Mouse (Mus musculus) midbrain, postnatal 0 days (tissue): ENCODE measurements around the gene Bcam. TPM values are rescaled to one million over a fixed set of nuclear protein-coding genes. Genes with fewer than 3 reads are reported as not detected.

Experiments
- ATAC-seq: fragments of 200-750 bp; cut with Nextera tagmentation; 2 replicates; pipeline ENCODE4 v1.8.0; 2017; ENCODE audit warnings: moderate number of reproducible peaks, mild to moderate bottlenecking, moderate TSS enrichment, moderate library complexity; ENCODE audit not compliant: low FRiP score
- DNase-seq: peaks from one replicate; pipeline ENCODE4 v3.0.0-alpha.2; 2015; ENCODE audit warnings: low spot score
- H3K27ac ChIP-seq: fragments of 300-500 bp; sonication (generic); 2 replicates; pipeline ENCODE4 v1.5.1; 2014; ENCODE audit warnings: low read depth, mild to moderate bottlenecking, low read length, mixed read lengths
- H3K27me3 ChIP-seq: fragments of 300-500 bp; sonication (generic); 2 replicates; pipeline ENCODE4 v1.6.1; 2014; ENCODE audit warnings: low read length, control low read depth, mixed read lengths; ENCODE audit not compliant: insufficient read depth
- H3K36me3 ChIP-seq: fragments of 300-500 bp; sonication (generic); 2 replicates; pipeline ENCODE4 v1.6.1; 2014; ENCODE audit warnings: low read length, control low read depth, mixed read lengths; ENCODE audit not compliant: insufficient read depth
- H3K4me1 ChIP-seq: fragments of 300-500 bp; sonication (generic); 2 replicates; pipeline ENCODE4 v1.6.1; 2014; ENCODE audit warnings: mild to moderate bottlenecking, control low read depth, antibody characterized with exemption, low read length, mixed read lengths; ENCODE audit not compliant: insufficient read depth
- H3K4me2 ChIP-seq: fragments of 300-500 bp; sonication (generic); 2 replicates; pipeline ENCODE4 v1.6.1; 2014; ENCODE audit warnings: low read depth, mild to moderate bottlenecking, low read length, mixed read lengths; ENCODE audit not compliant: poor library complexity, severe bottlenecking
- H3K4me3 ChIP-seq: fragments of 300-500 bp; sonication (generic); 2 replicates; pipeline ENCODE4 v1.5.1; 2014; ENCODE audit warnings: low read depth, mild to moderate bottlenecking, low read length, moderate library complexity
- H3K9ac ChIP-seq: fragments of 300-500 bp; sonication (generic); replicated peaks from 2 replicates; pipeline ENCODE4 v1.6.1; 2014; ENCODE audit warnings: mild to moderate bottlenecking, low read length, moderate library complexity, mixed read lengths; ENCODE audit not compliant: poor library complexity, severe bottlenecking
- H3K9me3 ChIP-seq: fragments of 300-500 bp; sonication (generic); 2 replicates; pipeline ENCODE4 v1.6.1; 2016; ENCODE audit warnings: low read length, control low read depth
- CTCF ChIP-seq: IDR thresholded peaks from 2 replicates; pipeline ENCODE4 v1.5.1; 2016; ENCODE audit warnings: antibody characterized with exemption, mild to moderate bottlenecking
- WGBS: fragments of 180-500 bp; shearing (Covaris S2); extraction: QIAGEN DNeasy Blood & Tissue Kit; methylation state at CpG from one replicate; pipeline ENCODE4 v1.1.7; 2014; 5-methylcytosine and 5-hydroxymethylcytosine counted together
- polyA plus RNA-seq: library from polyadenylated mRNA; unstranded; fragments of >200 nt; fragmentation: Nextera tagmentation; extraction: Ambion mirVana; gene quantifications from 2 replicates; pipeline ENCODE4 v1.2.1, GENCODE M21; 2015
- total RNA-seq: library from RNA; depleted of rRNA; stranded (reverse); fragments of >200 nt; gene quantifications from 2 replicates; pipeline ENCODE4 v1.2.3, GENCODE M21; 2014

Gene Bcam
- total and polyA plus RNA-seq, 2 experiments from 2014 or later: 18.7 to 33.5 TPM

GRCm38 (mm10) chr7:19763829-19764477, 6.9 kb downstream of the Bcam start:
- no peak for TF ChIP-seq CTCF
- 84% methylated on average over 13 of the region's 13 CpGs for WGBS
- ATAC-seq (no peak), DNase-seq (no peak)
- Histone ChIP-seq H3K4me1 (no peaks in the 10 kb centered on the region), H3K36me3 (no peaks in the 10 kb centered on the region; the same call in 1 of the 2 replicates), H3K9ac (no peak overlapping the region), H3K27me3 (no peaks in the 10 kb centered on the region), H3K9me3 (no peaks in the 10 kb centered on the region), H3K27ac (no peak overlapping the region), H3K4me2 (no peak overlapping the region), H3K4me3 (no peak overlapping the region)

GRCm38 (mm10) chr7:19762283-19762682, 8.5 kb downstream of the Bcam start:
- Histone ChIP-seq H3K4me2 (no peak overlapping the region), H3K9me3 (no peaks in the 10 kb centered on the region), H3K4me1 (no peaks in the 10 kb centered on the region), H3K9ac (no peak overlapping the region), H3K27ac (no peak overlapping the region), H3K27me3 (no peaks in the 10 kb centered on the region), H3K4me3 (no peak overlapping the region), H3K36me3 (no peaks in the 10 kb centered on the region; the same call in 1 of the 2 replicates)
- TF ChIP-seq CTCF: no peak
- WGBS: 91% methylated on average over 11 of the region's 11 CpGs
- DNase-seq (no peak), ATAC-seq (no peak)

- no peak overlapping the region for H3K9ac ChIP-seq
- no peaks in the 10 kb centered on the region; the same call in 1 of the 2 replicates for H3K36me3 ChIP-seq
- no peak overlapping the region for H3K4me2 ChIP-seq
- no peak overlapping the region for H3K4me3 ChIP-seq
- ATAC-seq (no peak), DNase-seq (no peak)
- H3K9me3 ChIP-seq: no peaks in the 10 kb centered on the region
- no peaks in the 10 kb centered on the region for H3K27me3 ChIP-seq
- WGBS: 92% methylated on average over 13 of the region's 13 CpGs
- TF ChIP-seq CTCF: no peak
- H3K27ac ChIP-seq: no peak overlapping the region
- no peaks in the 10 kb centered on the region for H3K4me1 ChIP-seq
Measured at GRCm38 (mm10) chr7:19760021-19760420, 10.8 kb downstream of the Bcam start.

- no peaks in the 10 kb centered on the region for H3K4me1 ChIP-seq
- TF ChIP-seq CTCF: no peak
- H3K4me3 ChIP-seq: no peak overlapping the region
- H3K4me2 ChIP-seq: no peak overlapping the region
- H3K9me3 ChIP-seq: no peaks in the 10 kb centered on the region
- no peaks in the 10 kb centered on the region; the same call in 1 of the 2 replicates for H3K36me3 ChIP-seq
- H3K27me3 ChIP-seq: no peaks in the 10 kb centered on the region
- no peak overlapping the region for H3K27ac ChIP-seq
- WGBS: 92% methylated on average over 13 of the region's 13 CpGs
- H3K9ac ChIP-seq: no peak overlapping the region
- DNase-seq: no peak
- ATAC-seq: no peak
Measured at GRCm38 (mm10) chr7:19758623-19759022, 12.2 kb downstream of the Bcam start.

GRCm38 (mm10) chr7:19755851-19756786, 14.7 kb downstream of the Bcam start:
- H3K4me2 ChIP-seq: no peak overlapping the region
- 0 out of 2 replicates have a peak overlapping the region, but pooled peaks have one; percentile 18 for H3K27ac ChIP-seq
- no peaks in the 10 kb centered on the region for H3K27me3 ChIP-seq
- WGBS: 74% methylated on average over 23 of the region's 24 CpGs
- no peaks in the 10 kb centered on the region; the same call in 1 of the 2 replicates for H3K36me3 ChIP-seq
- no peaks in the 10 kb centered on the region for H3K9me3 ChIP-seq
- no peak for ATAC-seq
- H3K9ac ChIP-seq: no peak overlapping the region
- H3K4me3 ChIP-seq: no peak overlapping the region
- H3K4me1 ChIP-seq: no peaks in the 10 kb centered on the region
- no peak for TF ChIP-seq CTCF
- DNase-seq: no peak

GRCm38 (mm10) chr7:19755008-19755407, 15.8 kb downstream of the Bcam start:
- DNase-seq (no peak), ATAC-seq (no peak)
- Histone ChIP-seq H3K4me1 (peaks cover 6% of the 10 kb centered on the region; the same call in 1 of the 2 replicates), H3K4me3 (no peak overlapping the region), H3K36me3 (no peaks in the 10 kb centered on the region; the same call in 1 of the 2 replicates), H3K27ac (no peak overlapping the region), H3K9ac (no peak overlapping the region), H3K9me3 (no peaks in the 10 kb centered on the region), H3K27me3 (no peaks in the 10 kb centered on the region), H3K4me2 (no peak overlapping the region)
- WGBS: 83% methylated on average over 2 of the region's 2 CpGs
- no peak for TF ChIP-seq CTCF
